Mouse (Mus musculus) cerebellum, adult 2 months (tissue): ENCODE data around the gene Tmem178b.

Experiments
- CTCF ChIP-seq: fragments of 200-500 bp; IDR thresholded peaks from 2 replicates; pipeline ENCODE4 v1.5.1; 2011; ENCODE audit warnings: low read depth, mild to moderate bottlenecking, control low read depth, low read length, moderate library complexity, borderline replicate concordance; ENCODE audit not compliant: insufficient read depth
- POLR2A ChIP-seq: fragments of 200-500 bp; IDR thresholded peaks from 2 replicates; pipeline ENCODE4 v1.6.1; 2011; ENCODE audit warnings: low read length, control low read depth, borderline replicate concordance; ENCODE audit not compliant: insufficient read depth

GRCm38 (mm10) chr6:39926442-39926841, 53.4 kb downstream of the Tmem178b start:
- TF ChIP-seq POLR2A (no peak), CTCF (no peak)
